Mouse (Mus musculus): ENCODE measurements around the gene Btnl9.
"Not testable (repeated sequence)": the region's sequence is repeated elsewhere in the genome, so short reads cannot be mapped to it uniquely, and the experiment has no call there.

The Btnl9 gene

DNA sequence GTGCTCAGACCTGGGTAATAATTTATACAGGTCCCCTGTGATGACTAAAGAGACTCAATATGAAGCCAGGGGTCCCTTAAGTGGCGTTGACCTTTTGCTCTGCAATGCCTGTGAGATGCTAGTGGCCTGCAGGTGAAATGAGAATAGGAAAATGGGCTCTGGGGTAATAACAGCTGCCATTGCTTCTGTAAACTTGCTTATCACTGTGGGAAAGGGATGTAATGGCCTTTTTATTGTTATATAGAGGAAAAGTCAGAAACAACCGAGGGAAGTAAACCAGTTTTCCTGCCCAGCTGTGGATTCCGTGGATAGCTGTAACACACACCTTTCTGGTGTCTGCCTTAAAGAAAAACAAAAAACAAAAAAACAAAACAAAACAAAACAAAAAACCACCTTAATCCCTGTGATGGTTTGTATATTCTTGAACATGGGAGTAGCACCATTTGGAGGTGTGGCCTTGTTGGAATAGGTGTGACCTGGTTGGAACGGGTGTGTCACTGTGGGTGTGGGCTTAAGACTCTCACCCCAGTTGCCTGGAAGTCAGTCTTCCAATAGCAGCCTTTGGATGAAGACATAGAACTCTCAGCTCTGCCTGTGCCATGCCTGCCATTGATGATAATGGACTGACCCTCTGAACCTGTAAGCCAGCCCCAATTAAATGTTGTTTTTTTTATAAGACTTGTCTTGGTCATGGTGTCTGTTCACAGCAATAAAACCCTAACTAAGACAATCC is 10.7 kb downstream of the Btnl9 start:
- not testable (repeated sequence) for DNase-seq (ENCODE audit: low spot score in 2 of 2)

DNA sequence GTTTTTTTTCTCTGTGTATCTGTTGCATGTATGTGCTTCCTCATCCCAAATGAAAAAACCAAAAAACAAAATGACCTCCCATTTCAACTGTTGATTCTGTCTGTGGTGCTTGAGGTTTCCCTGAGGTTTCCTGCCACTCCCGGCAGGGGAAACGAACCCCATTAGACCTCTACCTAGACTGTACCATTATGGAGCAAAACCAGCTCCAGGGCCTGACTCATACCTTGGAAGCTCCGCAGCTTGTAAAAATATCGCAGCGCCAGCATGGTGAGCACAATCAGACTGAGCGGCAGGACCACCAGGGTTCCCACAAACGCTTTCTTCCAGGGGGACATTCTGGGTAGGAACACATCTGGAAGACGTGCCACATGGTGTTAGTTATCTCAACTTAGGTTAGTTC is 11.6 kb downstream of the Btnl9 start:
- DNase-seq (ENCODE audit: low spot score in 2 of 2) = no peak

DNA sequence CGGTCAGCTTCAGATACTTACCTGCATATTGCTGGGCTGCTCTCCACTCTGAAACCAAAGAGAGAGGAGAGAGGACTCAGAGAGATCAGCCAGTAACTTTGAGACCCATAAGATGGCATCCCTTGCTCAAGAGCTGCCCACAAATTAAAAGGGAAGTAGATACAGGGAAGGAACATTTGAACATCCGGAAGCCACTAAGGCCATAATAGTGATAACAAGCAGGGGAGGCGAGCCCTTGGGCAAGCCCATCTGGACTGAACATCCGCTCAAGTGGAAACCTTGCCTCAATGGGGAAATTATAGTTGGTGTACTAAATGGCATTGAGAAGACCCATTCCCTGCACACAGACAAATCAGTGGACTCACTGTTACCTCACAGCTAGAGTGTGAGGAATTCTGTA is 16.4 kb downstream of the Btnl9 start:
- DNase-seq (ENCODE audit: low spot score in 2 of 2) = no peak

DNA sequence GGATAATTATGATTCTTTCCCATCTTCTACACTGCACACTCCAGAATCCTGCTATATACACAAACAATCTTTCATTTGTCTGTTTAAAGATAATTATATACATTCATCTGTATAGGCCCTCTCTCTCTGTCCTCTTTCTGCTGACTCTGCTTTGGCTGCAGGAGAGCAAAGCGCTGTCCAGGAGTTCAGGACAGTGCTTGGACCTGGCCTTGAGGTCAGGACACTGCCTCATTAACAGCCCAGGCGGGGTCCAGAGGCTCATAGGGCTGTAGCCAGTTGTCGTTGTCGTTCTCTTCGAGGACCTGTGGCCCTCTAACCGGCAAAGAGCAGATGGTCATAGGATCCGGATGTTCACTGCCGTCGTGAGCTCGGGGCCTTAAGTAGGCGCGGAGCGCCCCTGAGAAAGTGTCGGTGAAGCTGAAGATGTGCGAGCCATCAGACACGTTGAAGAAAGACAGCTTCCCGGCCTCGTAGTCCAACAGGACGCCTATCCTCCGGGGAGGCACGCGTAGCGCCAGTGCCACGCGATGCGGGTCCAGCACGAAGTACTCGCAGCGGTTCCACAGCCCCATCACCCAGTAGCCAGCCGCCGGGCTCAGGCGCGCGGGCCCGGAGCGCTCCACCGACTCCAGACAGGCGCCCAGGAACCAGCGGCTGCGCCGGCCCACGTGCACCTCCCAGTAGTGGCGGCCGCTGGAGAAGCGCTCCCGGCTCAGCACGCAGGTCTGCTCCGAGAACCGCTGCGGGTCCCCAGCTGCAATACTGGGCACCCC is 17.9 kb downstream of the Btnl9 start:
- DNase-seq (ENCODE audit: low spot score in 2 of 2) = no peak

DNA sequence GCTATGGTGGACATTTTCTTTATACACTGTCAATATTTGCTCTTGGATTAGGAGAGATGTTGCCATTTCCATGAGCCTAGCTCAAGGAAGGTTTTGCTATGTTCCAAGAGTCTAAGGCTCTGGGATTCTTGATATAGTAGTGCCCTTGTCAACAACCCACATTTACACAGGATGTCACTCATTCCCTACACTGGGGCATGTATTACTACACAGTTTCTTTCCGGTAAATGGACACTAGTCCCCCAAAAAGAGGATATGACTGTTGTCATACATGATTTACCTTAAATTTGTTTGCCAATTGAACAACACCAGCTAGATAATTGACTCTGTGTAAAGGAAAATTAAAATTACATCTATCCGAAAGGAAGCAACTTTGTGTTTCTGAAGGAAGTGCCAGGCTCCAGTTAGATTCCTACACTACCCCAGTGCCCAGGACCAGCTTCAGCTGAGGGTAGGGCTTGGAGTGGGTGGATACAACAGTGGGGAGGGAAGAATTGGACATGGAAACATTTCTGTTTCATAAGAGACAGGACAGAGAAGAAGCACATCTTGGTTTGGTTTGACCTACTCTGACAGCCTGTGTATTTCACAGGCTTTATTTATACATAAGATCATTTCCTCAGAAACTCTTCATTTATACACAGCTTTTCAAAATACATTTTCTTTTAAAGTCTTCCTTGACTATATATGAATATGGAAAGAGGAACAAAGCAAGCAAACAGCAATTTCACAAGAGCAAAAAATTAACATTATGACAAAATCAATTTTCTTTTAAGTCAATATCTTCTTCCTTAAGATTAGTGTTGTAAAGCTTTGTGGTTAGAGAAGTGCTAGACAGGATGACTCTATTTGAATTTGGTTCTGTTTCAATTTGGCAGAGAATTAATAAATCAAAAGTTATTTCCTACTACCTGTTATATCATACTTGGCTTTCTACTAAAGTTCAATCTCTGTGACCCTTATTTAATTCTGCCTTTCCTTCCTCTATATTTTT is 29.8 kb downstream of the Btnl9 start:
- DNase-seq (ENCODE audit: low spot score in 2 of 2) = no peak

DNA sequence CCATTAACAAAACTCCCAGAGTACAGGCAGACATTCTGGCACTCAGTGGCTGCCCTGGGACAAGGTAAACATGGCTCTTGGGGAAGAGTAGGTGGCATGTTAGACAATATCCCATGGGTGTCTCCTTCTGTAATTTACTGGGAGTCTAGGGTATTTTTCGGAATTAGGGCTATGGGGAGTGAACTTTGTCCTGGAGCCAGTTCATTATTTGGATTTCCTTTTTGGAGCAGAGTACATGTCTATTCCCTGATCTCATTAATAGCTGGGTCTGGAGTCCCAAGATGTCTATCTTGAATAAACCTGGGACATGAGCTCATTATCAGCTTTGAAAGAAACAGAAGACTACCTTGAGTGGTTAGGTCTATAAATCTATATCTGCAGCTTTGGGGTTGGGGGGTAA is 32.9 kb downstream of the Btnl9 start, which contains the start of gene Olfr1394:
Gene Olfr1394 (plus strand): TSS at position 301 of the 400 bp plus-strand sequence.
- no peak for DNase-seq (ENCODE audit: low spot score in 2 of 2)

DNA sequence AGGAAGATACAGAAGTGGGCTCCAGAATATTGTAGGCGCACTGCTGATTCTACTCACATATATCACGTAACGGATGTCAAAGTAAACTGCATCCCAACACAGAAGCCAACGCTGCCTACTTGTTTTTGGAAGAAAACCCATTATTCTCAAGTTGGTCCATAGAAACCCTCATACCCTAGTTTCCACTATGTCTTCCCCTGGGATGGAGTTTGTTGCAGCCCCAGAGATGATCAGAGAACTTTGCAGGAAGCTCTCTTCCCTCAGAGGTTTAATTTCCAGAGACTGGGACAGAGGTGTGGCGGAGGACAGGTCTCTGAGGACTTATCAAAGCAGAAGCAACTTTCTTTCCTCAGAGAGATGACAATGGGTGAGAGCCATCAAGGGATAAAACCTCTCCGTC is 45.0 kb downstream of the Btnl9 start, which contains the start of gene Olfr1395:
Gene Olfr1395 (plus strand): TSS at position 301 of the 400 bp plus-strand sequence.
- no peak for DNase-seq (ENCODE audit: low spot score in 2 of 2)

DNA sequence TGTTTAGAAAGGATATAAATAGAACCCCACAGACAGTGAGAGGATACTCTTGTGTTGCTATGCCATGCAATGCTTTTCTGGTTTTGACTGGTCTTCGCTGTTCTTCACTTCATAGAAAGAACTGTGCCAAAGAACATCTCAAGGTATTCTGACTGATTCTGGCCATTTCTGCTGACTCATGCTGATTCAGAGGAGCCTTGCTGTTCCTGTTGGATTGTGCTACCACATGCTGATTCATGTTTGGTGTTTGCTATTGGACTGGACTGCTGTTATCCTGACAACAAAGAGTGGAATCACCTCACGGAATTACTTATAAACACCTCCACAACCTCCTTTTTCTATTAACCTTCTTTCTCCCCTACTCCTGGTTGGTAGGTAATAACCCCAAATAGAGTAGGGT is 62.8 kb downstream of the Btnl9 start:
- DNase-seq (ENCODE audit: low spot score in 2 of 2) = no peak

DNA sequence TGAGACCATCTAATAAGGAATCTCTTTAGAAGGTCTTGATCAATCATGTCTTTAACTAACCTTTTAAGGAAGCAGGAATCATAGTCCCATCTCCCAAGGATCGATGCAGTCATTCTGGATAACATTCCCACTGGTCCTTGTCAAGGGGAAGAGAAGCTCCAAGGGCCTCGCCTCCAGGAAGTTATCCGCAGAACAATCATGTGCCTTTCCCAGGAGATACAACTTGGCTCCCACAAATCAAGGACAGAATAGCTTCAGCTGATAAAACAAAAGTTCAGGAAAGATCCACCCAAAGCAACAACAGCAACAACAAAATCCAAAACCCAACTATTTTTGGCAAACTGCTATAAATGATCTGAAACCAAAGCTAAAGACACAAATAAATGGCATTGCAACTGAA is 67.3 kb downstream of the Btnl9 start:
- DNase-seq (ENCODE audit: low spot score in 2 of 2) = no peak
